Mouse (Mus musculus) myocyte (in vitro differentiated cells): ENCODE measurements at regions not wholly inside any gene's neighbourhood (a gene's known extent, or its start where the extent isn't known, plus 50 kb on each side); places are given as distances from the start of the nearest gene placed in this dataset.

Experiments
- E2F4 ChIP-seq: IDR thresholded peaks from one replicate; pipeline ENCODE4 v1.6.1; 2011; ENCODE audit warnings: mild to moderate bottlenecking, control low read depth, moderate library complexity; ENCODE audit not compliant: insufficient read depth
- MAX ChIP-seq: IDR thresholded peaks from one replicate; pipeline ENCODE4 v1.6.1; 2011; ENCODE audit warnings: low read depth, mild to moderate bottlenecking, control low read depth
- MYOD1 ChIP-seq, 3 experiments: IDR thresholded peaks; one replicate each; pipeline ENCODE4 v1.6.1; 2011; ENCODE audit warnings: control low read depth in 2 of 3, low read depth in 2 of 3, mild to moderate bottlenecking in 2 of 3, moderate library complexity in 1 of 3; ENCODE audit not compliant: insufficient read length in 2 of 3, control insufficient read depth in 1 of 3
- POLR2A ChIP-seq: IDR thresholded peaks from one replicate; pipeline ENCODE4 v1.6.1; 2011; ENCODE audit warnings: low read depth, mild to moderate bottlenecking, control low read depth, moderate library complexity; ENCODE audit not compliant: insufficient read length
- POLR2AphosphoS2 ChIP-seq: IDR thresholded peaks from one replicate; pipeline ENCODE4 v1.6.1; 2011; ENCODE audit warnings: low read depth, control low read depth; ENCODE audit not compliant: insufficient read length
- REST ChIP-seq: IDR thresholded peaks from one replicate; pipeline ENCODE4 v1.6.1; 2011; ENCODE audit warnings: mild to moderate bottlenecking, control low read depth, moderate library complexity; ENCODE audit not compliant: insufficient read depth, insufficient read length
- TCF12 ChIP-seq: IDR thresholded peaks from one replicate; pipeline ENCODE4 v1.6.1; 2011; ENCODE audit warnings: mild to moderate bottlenecking, control low read depth; ENCODE audit not compliant: poor library complexity, insufficient read depth, severe bottlenecking
- USF1 ChIP-seq: IDR thresholded peaks from one replicate; pipeline ENCODE4 v1.6.1; 2011; ENCODE audit warnings: low read depth, mild to moderate bottlenecking, control low read depth, moderate library complexity

DNA sequence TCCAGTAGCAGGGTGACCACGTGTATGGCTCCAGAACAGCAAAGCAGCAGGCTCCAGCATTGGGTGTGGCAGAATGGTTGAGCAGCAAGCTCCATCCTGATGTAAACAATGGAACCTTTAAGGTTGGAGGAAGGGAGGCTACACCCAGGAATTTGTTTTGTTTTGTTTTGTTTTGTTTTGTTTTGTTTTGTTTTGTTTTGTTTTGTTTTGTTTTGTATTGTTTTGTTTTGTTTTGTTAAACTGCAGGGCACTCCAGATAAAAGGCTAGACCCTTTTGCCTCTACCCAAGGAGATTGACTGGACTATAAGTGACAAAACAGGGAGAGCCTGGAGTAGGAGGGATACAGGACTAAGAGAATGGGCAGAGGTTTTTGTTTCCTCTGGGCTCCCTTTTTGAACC lies 647.5 kb downstream of the Kcnj3 start:
- TF ChIP-seq POLR2A (no peak), MYOD1 (IDR thresholded peaks at IDR 0.05; ENCODE audit: control insufficient read depth in 1 of 3, insufficient read length in 2 of 3, low read depth in 2 of 3) (no peak), E2F4 (no peak), REST (no peak), USF1 (no peak), MAX (no peak), TCF12 (no peak), POLR2AphosphoS2 (no peak)
